Mouse (Mus musculus): ENCODE results near the gene Pex26.

GRCm38 (mm10) chr6:121183414-121184173 lies at the start of gene Pex26:
- no peak for TF ChIP-seq GATA1 (IDR thresholded peaks at IDR 0.05; ENCODE audit: low read length)
- TF ChIP-seq TAL1 (IDR thresholded peaks at IDR 0.05; ENCODE audit: low read length): no peak

Measured in erythroblast, embryonic 14.5 days (primary cell).